Mouse (Mus musculus): ENCODE results near the gene Klf13. TPM values are rescaled to one million over a fixed set of nuclear protein-coding genes. Genes with fewer than 3 reads are reported as not detected.

Gene Klf13
- polyA plus RNA-seq, 1 experiment = 75.3 TPM

GRCm38 (mm10) chr7:63901346-63901745 lies 37.4 kb downstream of the Klf13 start:
- Histone ChIP-seq H3K27ac (ENCODE audit: insufficient read depth, low read depth, low read length) (no peak overlapping the region), H3K4me3 (ENCODE audit: insufficient read depth, low read length) (no peak overlapping the region), H3K4me1 (ENCODE audit: control insufficient read depth, insufficient read depth, low read length) (peaks cover 63% of the 10 kb centered on the region)
- TF ChIP-seq POLR2A (IDR thresholded peaks at IDR 0.05; ENCODE audit: borderline replicate concordance, low read depth, low read length) (no peak), CTCF (IDR thresholded peaks at IDR 0.05; ENCODE audit: low read depth, low read length) (no peak)

GRCm38 (mm10) chr7:63900411-63900810 lies 38.3 kb downstream of the Klf13 start:
- TF ChIP-seq POLR2A (IDR thresholded peaks at IDR 0.05; ENCODE audit: borderline replicate concordance, low read depth, low read length) (no peak), CTCF (IDR thresholded peaks at IDR 0.05; ENCODE audit: low read depth, low read length) (no peak)
- H3K4me1 ChIP-seq (ENCODE audit: control insufficient read depth, insufficient read depth, low read length) = peaks cover 63% of the 10 kb centered on the region
- H3K4me3 ChIP-seq (ENCODE audit: insufficient read depth, low read length) = no peak overlapping the region
- no peak overlapping the region for H3K27ac ChIP-seq (ENCODE audit: insufficient read depth, low read depth, low read length)

- H3K4me3 ChIP-seq (ENCODE audit: insufficient read depth, low read length) = no peak overlapping the region
- no peak overlapping the region for H3K27ac ChIP-seq (ENCODE audit: insufficient read depth, low read depth, low read length)
- H3K4me1 ChIP-seq (ENCODE audit: control insufficient read depth, insufficient read depth, low read length) = peaks cover 65% of the 10 kb centered on the region
- no peak for TF ChIP-seq CTCF (IDR thresholded peaks at IDR 0.05; ENCODE audit: low read depth, low read length)
- no peak for TF ChIP-seq POLR2A (IDR thresholded peaks at IDR 0.05; ENCODE audit: borderline replicate concordance, low read depth, low read length)
Measured at GRCm38 (mm10) chr7:63899925-63900324, 38.8 kb downstream of the Klf13 start.

GRCm38 (mm10) chr7:63898201-63898600 lies 40.5 kb downstream of the Klf13 start:
- Histone ChIP-seq H3K4me1 (ENCODE audit: control insufficient read depth, insufficient read depth, low read length) (peaks cover 56% of the 10 kb centered on the region), H3K27ac (ENCODE audit: insufficient read depth, low read depth, low read length) (no peak overlapping the region), H3K4me3 (ENCODE audit: insufficient read depth, low read length) (no peak overlapping the region)
- no peak for TF ChIP-seq CTCF (IDR thresholded peaks at IDR 0.05; ENCODE audit: low read depth, low read length)
- TF ChIP-seq POLR2A (IDR thresholded peaks at IDR 0.05; ENCODE audit: borderline replicate concordance, low read depth, low read length) = no peak

- no peak overlapping the region for H3K4me3 ChIP-seq (ENCODE audit: insufficient read depth, low read length)
- TF ChIP-seq POLR2A (IDR thresholded peaks at IDR 0.05; ENCODE audit: borderline replicate concordance, low read depth, low read length) (no peak), CTCF (IDR thresholded peaks at IDR 0.05; ENCODE audit: low read depth, low read length) (no peak)
- peaks cover 51% of the 10 kb centered on the region for H3K4me1 ChIP-seq (ENCODE audit: control insufficient read depth, insufficient read depth, low read length)
- no peak overlapping the region for H3K27ac ChIP-seq (ENCODE audit: insufficient read depth, low read depth, low read length)
Measured at GRCm38 (mm10) chr7:63897655-63898054, 41.1 kb downstream of the Klf13 start.

- Histone ChIP-seq H3K27ac (ENCODE audit: insufficient read depth, low read depth, low read length) (peak overlapping the region; percentile 48), H3K4me3 (ENCODE audit: insufficient read depth, low read length) (peak overlapping the region; percentile 53), H3K4me1 (ENCODE audit: control insufficient read depth, insufficient read depth, low read length) (peaks cover 46% of the 10 kb centered on the region)
- no peak for TF ChIP-seq POLR2A (IDR thresholded peaks at IDR 0.05; ENCODE audit: borderline replicate concordance, low read depth, low read length)
- no peak for TF ChIP-seq CTCF (IDR thresholded peaks at IDR 0.05; ENCODE audit: low read depth, low read length)
Measured at GRCm38 (mm10) chr7:63896968-63897468, 41.7 kb downstream of the Klf13 start.

GRCm38 (mm10) chr7:63896276-63896967 lies 42.3 kb downstream of the Klf13 start:
- peaks cover 41% of the 10 kb centered on the region for H3K4me1 ChIP-seq (ENCODE audit: control insufficient read depth, insufficient read depth, low read length)
- H3K4me3 ChIP-seq (ENCODE audit: insufficient read depth, low read length) = peak overlapping the region; percentile 53
- H3K27ac ChIP-seq (ENCODE audit: insufficient read depth, low read depth, low read length) = no peak overlapping the region

GRCm38 (mm10) chr7:63895223-63895622 lies 43.5 kb downstream of the Klf13 start:
- Histone ChIP-seq H3K27ac (ENCODE audit: insufficient read depth, low read depth, low read length) (no peak overlapping the region), H3K4me1 (ENCODE audit: control insufficient read depth, insufficient read depth, low read length) (peaks cover 37% of the 10 kb centered on the region), H3K4me3 (ENCODE audit: insufficient read depth, low read length) (no peak overlapping the region)
- TF ChIP-seq CTCF (IDR thresholded peaks at IDR 0.05; ENCODE audit: low read depth, low read length) = no peak
- no peak for TF ChIP-seq POLR2A (IDR thresholded peaks at IDR 0.05; ENCODE audit: borderline replicate concordance, low read depth, low read length)

More at GRCm38 (mm10) chr7:63896276-63896967, 42.3 kb downstream of the Klf13 start:
- TF ChIP-seq CTCF (IDR thresholded peaks at IDR 0.05; ENCODE audit: low read depth, low read length) (no peak), POLR2A (IDR thresholded peaks at IDR 0.05; ENCODE audit: borderline replicate concordance, low read depth, low read length) (no peak)

- Histone ChIP-seq H3K4me1 (ENCODE audit: control insufficient read depth, insufficient read depth, low read length) (peaks cover 34% of the 10 kb centered on the region), H3K27ac (ENCODE audit: insufficient read depth, low read depth, low read length) (no peak overlapping the region), H3K4me3 (ENCODE audit: insufficient read depth, low read length) (no peak overlapping the region)
- TF ChIP-seq POLR2A (IDR thresholded peaks at IDR 0.05; ENCODE audit: borderline replicate concordance, low read depth, low read length) (no peak), CTCF (IDR thresholded peaks at IDR 0.05; ENCODE audit: low read depth, low read length) (no peak)
Measured at GRCm38 (mm10) chr7:63894662-63895061, 44.1 kb downstream of the Klf13 start.

GRCm38 (mm10) chr7:63893729-63894128 lies 45.0 kb downstream of the Klf13 start:
- peaks cover 32% of the 10 kb centered on the region for H3K4me1 ChIP-seq (ENCODE audit: control insufficient read depth, insufficient read depth, low read length)
- H3K27ac ChIP-seq (ENCODE audit: insufficient read depth, low read depth, low read length) = no peak overlapping the region
- TF ChIP-seq CTCF (IDR thresholded peaks at IDR 0.05; ENCODE audit: low read depth, low read length) (no peak), POLR2A (IDR thresholded peaks at IDR 0.05; ENCODE audit: borderline replicate concordance, low read depth, low read length) (no peak)
- H3K4me3 ChIP-seq (ENCODE audit: insufficient read depth, low read length) = no peak overlapping the region
